Mouse (Mus musculus) embryonic fibroblast, embryonic 13.5 days (primary cell): ENCODE measurements around the gene Mllt10. TPM values are rescaled to one million over a fixed set of nuclear protein-coding genes. Genes with fewer than 3 reads are reported as not detected.

ENCODE experiments used
- H3K27ac ChIP-seq: 2 replicates; pipeline ENCODE4 v1.5.1; 2012; ENCODE audit warnings: low read length, control low read depth, inconsistent platforms; ENCODE audit not compliant: insufficient read depth
- H3K4me1 ChIP-seq: 2 replicates; pipeline ENCODE4 v1.6.1; 2011; ENCODE audit warnings: low read length; ENCODE audit not compliant: control insufficient read depth, insufficient read depth
- H3K4me3 ChIP-seq: 2 replicates; pipeline ENCODE4 v1.5.1; 2011; ENCODE audit warnings: mild to moderate bottlenecking, control low read depth, low read length; ENCODE audit not compliant: insufficient read depth
- CTCF ChIP-seq: IDR thresholded peaks from 2 replicates; pipeline ENCODE4 v1.5.1; 2011; ENCODE audit warnings: mild to moderate bottlenecking, control low read depth, low read length, moderate library complexity, borderline replicate concordance; ENCODE audit not compliant: insufficient read depth
- POLR2A ChIP-seq: IDR thresholded peaks from 2 replicates; pipeline ENCODE4 v1.6.1; 2011; ENCODE audit warnings: low read depth, mild to moderate bottlenecking, control low read depth, low read length, moderate library complexity
- polyA plus RNA-seq: library from polyadenylated mRNA; stranded (reverse); fragments of >200 nt; gene quantifications from 2 replicates; pipeline ENCODE4 v1.2.4, GENCODE M21; 2011; ENCODE audit warnings: low read depth; ENCODE audit not compliant: missing spikeins, insufficient read length

The Mllt10 gene
- polyA plus RNA-seq, 1 experiment: 52.0 TPM

DNA sequence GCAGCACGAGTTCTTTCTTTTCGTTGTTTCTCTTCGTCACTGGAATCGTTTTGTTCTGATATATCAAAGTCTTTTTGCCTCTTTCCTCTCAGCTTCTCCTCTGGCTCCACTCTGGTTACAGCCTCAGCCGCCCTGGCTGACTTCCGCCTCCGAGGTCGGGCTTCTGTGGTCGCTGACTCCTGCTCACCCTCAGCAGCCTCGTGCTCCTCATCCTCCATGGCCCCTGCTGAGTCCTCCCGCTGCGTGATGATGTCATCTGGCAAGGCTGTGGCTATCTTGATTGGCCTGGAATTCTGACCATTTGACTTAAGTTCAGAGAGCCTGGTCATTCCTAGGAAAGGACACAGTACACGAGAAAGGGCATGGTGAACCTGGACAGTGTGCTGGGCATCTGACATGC is 164.5 kb downstream of the Mllt10 start:
- Histone ChIP-seq H3K27ac (no peak overlapping the region), H3K4me3 (no peak overlapping the region), H3K4me1 (peaks cover 2% of the 10 kb centered on the region)
- TF ChIP-seq CTCF (no peak), POLR2A (no peak)

GRCm38 (mm10) chr2:18228486-18229062 is 173.5 kb downstream of the Mllt10 start:
- H3K27ac ChIP-seq: no peak overlapping the region
- H3K4me1 ChIP-seq: no peaks in the 10 kb centered on the region
- TF ChIP-seq POLR2A (no peak), CTCF (no peak)
- no peak overlapping the region for H3K4me3 ChIP-seq

DNA sequence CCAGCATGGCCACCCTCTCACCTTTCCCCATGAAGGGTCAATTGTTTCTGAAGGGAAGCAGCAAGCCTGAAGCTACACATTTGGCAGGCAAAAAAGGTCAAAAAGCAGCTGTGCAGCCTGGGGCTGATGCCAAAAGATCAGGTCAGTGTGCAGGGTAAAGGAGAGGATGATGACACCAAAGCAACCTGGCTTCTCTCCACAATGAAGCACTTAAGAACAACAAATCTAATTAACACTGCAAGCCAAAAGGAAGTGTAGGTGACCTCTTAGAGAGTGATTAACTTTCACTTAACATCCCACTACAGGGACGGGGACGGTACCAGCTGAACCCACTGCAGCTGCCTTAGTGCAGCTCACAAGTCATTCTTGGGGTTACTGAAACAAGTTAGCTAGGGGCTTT is 174.2 kb downstream of the Mllt10 start:
- no peak overlapping the region for H3K4me3 ChIP-seq
- no peak for TF ChIP-seq CTCF
- TF ChIP-seq POLR2A: no peak
- H3K4me1 ChIP-seq: no peaks in the 10 kb centered on the region
- no peak overlapping the region for H3K27ac ChIP-seq

GRCm38 (mm10) chr2:18231143-18231542 is 176.1 kb downstream of the Mllt10 start:
- Histone ChIP-seq H3K4me1 (no peaks in the 10 kb centered on the region), H3K4me3 (no peak overlapping the region), H3K27ac (no peak overlapping the region)
- no peak for TF ChIP-seq CTCF
- no peak for TF ChIP-seq POLR2A

DNA sequence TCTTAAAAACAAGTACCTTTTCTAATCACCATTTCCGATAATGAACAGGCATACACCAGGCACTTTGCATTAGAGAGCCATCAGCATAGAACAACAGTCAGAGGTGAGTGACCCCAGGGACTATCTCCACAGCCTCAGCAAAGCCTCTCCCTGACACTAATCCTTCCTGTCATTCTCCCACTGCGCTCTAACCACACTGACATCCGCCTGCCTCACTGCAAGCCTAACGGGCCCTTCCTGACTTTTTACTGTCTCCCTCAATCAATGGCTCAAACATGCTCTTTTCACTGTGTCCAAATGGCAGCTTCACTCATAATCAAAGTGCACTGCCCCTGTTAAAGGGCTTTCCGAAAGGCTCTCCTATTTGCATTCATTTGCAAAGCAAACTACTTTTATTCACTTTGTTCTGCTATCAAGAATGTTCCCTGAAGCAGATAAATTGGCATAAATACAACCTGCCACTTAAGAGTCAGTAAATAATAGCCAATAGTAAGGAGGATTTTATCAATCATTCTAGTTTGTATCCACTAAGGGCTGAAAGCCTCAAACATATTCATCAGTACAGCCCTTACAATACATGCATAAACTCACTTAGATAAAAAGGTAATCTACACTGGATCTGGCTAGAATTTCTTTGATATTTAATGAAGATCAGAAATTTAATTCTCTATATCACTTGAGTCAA is 178.0 kb downstream of the Mllt10 start:
- Histone ChIP-seq H3K27ac (no peak overlapping the region), H3K4me3 (no peak overlapping the region), H3K4me1 (no peaks in the 10 kb centered on the region)
- TF ChIP-seq CTCF: no peak
- no peak for TF ChIP-seq POLR2A

DNA sequence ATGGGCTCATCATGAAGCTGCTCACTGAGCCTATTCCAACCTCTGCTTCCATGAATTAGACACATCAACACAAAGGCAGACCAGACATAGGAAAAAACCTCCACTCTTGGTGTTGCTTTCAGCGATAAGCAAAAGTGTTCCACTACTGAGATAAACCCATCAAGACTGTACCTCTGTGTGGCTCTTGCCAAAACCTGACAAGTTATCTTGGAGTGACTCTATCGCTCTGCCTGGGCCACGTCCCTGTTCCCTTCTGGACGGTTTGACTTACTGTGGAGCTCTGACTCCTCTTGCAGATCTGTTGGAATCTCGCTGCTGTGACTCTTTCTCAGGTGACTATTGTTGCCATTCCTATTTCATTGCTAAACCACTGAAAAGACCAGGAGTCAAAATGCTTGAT is 180.5 kb downstream of the Mllt10 start:
- no peak for TF ChIP-seq POLR2A
- no peak for TF ChIP-seq CTCF
- Histone ChIP-seq H3K4me3 (no peak overlapping the region), H3K4me1 (no peaks in the 10 kb centered on the region), H3K27ac (no peak overlapping the region)

- TF ChIP-seq POLR2A: no peak
- no peak for TF ChIP-seq CTCF
- H3K4me1 ChIP-seq: no peaks in the 10 kb centered on the region
- no peak overlapping the region for H3K4me3 ChIP-seq
- no peak overlapping the region for H3K27ac ChIP-seq
Measured at GRCm38 (mm10) chr2:18249224-18249623, 194.2 kb downstream of the Mllt10 start.

Other genes with a start within 250 kb of the Mllt10 start
- gene H2al2a, start 58.3 kb upstream of the Mllt10 start, polyA plus RNA-seq: not detected in 2 replicates
- gene A930004D18Rik, start 17.5 kb upstream of the Mllt10 start, polyA plus RNA-seq: 6.4 and 8.6 TPM in 2 replicates
- 4.4 and 8.5 TPM in 2 replicates for gene Skida1, start 6.2 kb upstream of the Mllt10 start, polyA plus RNA-seq